Mouse (Mus musculus): Measurements from ENCODE around the gene Dcun1d4. TPM values are rescaled to one million over a fixed set of nuclear protein-coding genes. Genes with fewer than 3 reads are reported as not detected.

Dcun1d4 gene
- total RNA-seq, 1 experiment, result 14.9 TPM

GRCm38 (mm10) chr5:73502422-73502821 lies 21.6 kb downstream of the Dcun1d4 start:
- H3K4me3 ChIP-seq (ENCODE audit: insufficient read depth in 1 of 2, low read depth in 1 of 2, low read length in 2 of 2, poor library complexity in 1 of 2, severe bottlenecking in 1 of 2), result peak overlapping the region; percentile 46 to 52
- peaks cover 0 to 32% of the 10 kb centered on the region in 2 experiments; a peak in 1 of 4 replicates for H3K4me1 ChIP-seq (ENCODE audit: control insufficient read depth in 2 of 2, insufficient read depth in 2 of 2, low read length in 2 of 2, poor library complexity in 1 of 2)
- peak overlapping the region; percentile 27; the same call in 1 of the 2 replicates for H3K27ac ChIP-seq (ENCODE audit: insufficient read depth, low read depth, low read length, poor library complexity, severe bottlenecking)
- TF ChIP-seq ZNF384 (IDR thresholded peaks at IDR 0.05; ENCODE audit: low read depth, low read length) (no peak), HCFC1 (IDR thresholded peaks at IDR 0.05; ENCODE audit: borderline replicate concordance, insufficient read depth, low read length) (no peak), CHD2 (IDR thresholded peaks at IDR 0.05; ENCODE audit: low read depth, low read length) (no peak), ZC3H11A (IDR thresholded peaks at IDR 0.05; ENCODE audit: borderline replicate concordance, low read depth, low read length) (no peak), MAFK (IDR thresholded peaks at IDR 0.05; ENCODE audit: insufficient read depth, low read depth, low read length) (no peak)
- DNase-seq (ENCODE audit: low read depth, low spot score), result no peak
- peak overlapping the region; percentile 61; the same call in 1 of the 2 replicates for H3K9ac ChIP-seq (ENCODE audit: insufficient read depth, low read depth, low read length, poor library complexity, severe bottlenecking)
- no peaks in the 10 kb centered on the region for H3K9me3 ChIP-seq (ENCODE audit: control insufficient read depth, insufficient read depth, low read depth, low read length)
- in situ Hi-C loops (cut with MboI; ENCODE audit: low sequenced_read_pairs in 2 of 2, unreplicated experiment in 2 of 2), result no loop called here
- peaks cover 1% of the 10 kb centered on the region; the same call in 1 of the 2 replicates for H3K36me3 ChIP-seq (ENCODE audit: control insufficient read depth, insufficient read depth, low read length, poor library complexity, severe bottlenecking)

- Histone ChIP-seq H3K4me3 (ENCODE audit: insufficient read depth in 1 of 2, low read depth in 1 of 2, low read length in 2 of 2, poor library complexity in 1 of 2, severe bottlenecking in 1 of 2) (peak overlapping the region; percentile 46 to 52), H3K27ac (ENCODE audit: insufficient read depth, low read depth, low read length, poor library complexity, severe bottlenecking) (peak overlapping the region; percentile 27; the same call in 1 of the 2 replicates), H3K9me3 (ENCODE audit: control insufficient read depth, insufficient read depth, low read depth, low read length) (no peaks in the 10 kb centered on the region), H3K36me3 (ENCODE audit: control insufficient read depth, insufficient read depth, low read length, poor library complexity, severe bottlenecking) (peaks cover 2% of the 10 kb centered on the region; the same call in 1 of the 2 replicates), H3K4me1 (ENCODE audit: control insufficient read depth in 2 of 2, insufficient read depth in 2 of 2, low read length in 2 of 2, poor library complexity in 1 of 2) (peaks cover 0 to 26% of the 10 kb centered on the region in 2 experiments; a peak in 1 of 4 replicates), H3K9ac (ENCODE audit: insufficient read depth, low read depth, low read length, poor library complexity, severe bottlenecking) (peak overlapping the region; percentile 61; the same call in 1 of the 2 replicates)
- no peak for DNase-seq (ENCODE audit: low read depth, low spot score)
- in situ Hi-C loops (cut with MboI; ENCODE audit: low sequenced_read_pairs in 2 of 2, unreplicated experiment in 2 of 2), result no loop called here
- TF ChIP-seq HCFC1 (IDR thresholded peaks at IDR 0.05; ENCODE audit: borderline replicate concordance, insufficient read depth, low read length) (no peak), ZNF384 (IDR thresholded peaks at IDR 0.05; ENCODE audit: low read depth, low read length) (no peak), MAFK (IDR thresholded peaks at IDR 0.05; ENCODE audit: insufficient read depth, low read depth, low read length) (no peak), ZC3H11A (IDR thresholded peaks at IDR 0.05; ENCODE audit: borderline replicate concordance, low read depth, low read length) (no peak), CHD2 (IDR thresholded peaks at IDR 0.05; ENCODE audit: low read depth, low read length) (no peak)
Observed at GRCm38 (mm10) chr5:73503015-73503757, 22.4 kb downstream of the Dcun1d4 start.

GRCm38 (mm10) chr5:73511074-73511473 lies 30.3 kb downstream of the Dcun1d4 start:
- TF ChIP-seq ZNF384 (IDR thresholded peaks at IDR 0.05; ENCODE audit: low read depth, low read length) (no peak), ZC3H11A (IDR thresholded peaks at IDR 0.05; ENCODE audit: borderline replicate concordance, low read depth, low read length) (no peak), MAFK (IDR thresholded peaks at IDR 0.05; ENCODE audit: insufficient read depth, low read depth, low read length) (no peak), CHD2 (IDR thresholded peaks at IDR 0.05; ENCODE audit: low read depth, low read length) (no peak), HCFC1 (IDR thresholded peaks at IDR 0.05; ENCODE audit: borderline replicate concordance, insufficient read depth, low read length) (no peak)
- peaks cover 10% of the 10 kb centered on the region for H3K36me3 ChIP-seq (ENCODE audit: control insufficient read depth, insufficient read depth, low read length, poor library complexity, severe bottlenecking)
- in situ Hi-C loops (cut with MboI; ENCODE audit: low sequenced_read_pairs in 2 of 2, unreplicated experiment in 2 of 2), result no loop called here

GRCm38 (mm10) chr5:73512241-73512640 lies 31.4 kb downstream of the Dcun1d4 start:
- no peak overlapping the region for H3K4me3 ChIP-seq (ENCODE audit: insufficient read depth in 1 of 2, low read depth in 1 of 2, low read length in 2 of 2, poor library complexity in 1 of 2, severe bottlenecking in 1 of 2)
- no peaks in the 10 kb centered on the region for H3K9me3 ChIP-seq (ENCODE audit: control insufficient read depth, insufficient read depth, low read depth, low read length)
- no peak overlapping the region for H3K27ac ChIP-seq (ENCODE audit: insufficient read depth, low read depth, low read length, poor library complexity, severe bottlenecking)
- no peak for DNase-seq (ENCODE audit: low read depth, low spot score)
- no peaks in the 10 kb centered on the region for H3K4me1 ChIP-seq (ENCODE audit: control insufficient read depth in 2 of 2, insufficient read depth in 2 of 2, low read length in 2 of 2, poor library complexity in 1 of 2)
- H3K9ac ChIP-seq (ENCODE audit: insufficient read depth, low read depth, low read length, poor library complexity, severe bottlenecking), result no peak overlapping the region
- H3K36me3 ChIP-seq (ENCODE audit: control insufficient read depth, insufficient read depth, low read length, poor library complexity, severe bottlenecking), result peaks cover 10% of the 10 kb centered on the region
- TF ChIP-seq ZNF384 (IDR thresholded peaks at IDR 0.05; ENCODE audit: low read depth, low read length) (no peak), HCFC1 (IDR thresholded peaks at IDR 0.05; ENCODE audit: borderline replicate concordance, insufficient read depth, low read length) (no peak), MAFK (IDR thresholded peaks at IDR 0.05; ENCODE audit: insufficient read depth, low read depth, low read length) (no peak), CHD2 (IDR thresholded peaks at IDR 0.05; ENCODE audit: low read depth, low read length) (no peak), ZC3H11A (IDR thresholded peaks at IDR 0.05; ENCODE audit: borderline replicate concordance, low read depth, low read length) (no peak)
- in situ Hi-C loops (cut with MboI; ENCODE audit: low sequenced_read_pairs in 2 of 2, unreplicated experiment in 2 of 2), result no loop called here

More at GRCm38 (mm10) chr5:73511074-73511473, 30.3 kb downstream of the Dcun1d4 start:
- no peak for DNase-seq (ENCODE audit: low read depth, low spot score)
- no peak overlapping the region for H3K27ac ChIP-seq (ENCODE audit: insufficient read depth, low read depth, low read length, poor library complexity, severe bottlenecking)
- no peaks in the 10 kb centered on the region for H3K9me3 ChIP-seq (ENCODE audit: control insufficient read depth, insufficient read depth, low read depth, low read length)
- H3K4me1 ChIP-seq (ENCODE audit: control insufficient read depth in 2 of 2, insufficient read depth in 2 of 2, low read length in 2 of 2, poor library complexity in 1 of 2), result no peaks in the 10 kb centered on the region
- H3K4me3 ChIP-seq (ENCODE audit: insufficient read depth in 1 of 2, low read depth in 1 of 2, low read length in 2 of 2, poor library complexity in 1 of 2, severe bottlenecking in 1 of 2), result no peak overlapping the region
- no peak overlapping the region for H3K9ac ChIP-seq (ENCODE audit: insufficient read depth, low read depth, low read length, poor library complexity, severe bottlenecking)
